Mouse (Mus musculus): ENCODE data around the gene Tmem132b.

DNA sequence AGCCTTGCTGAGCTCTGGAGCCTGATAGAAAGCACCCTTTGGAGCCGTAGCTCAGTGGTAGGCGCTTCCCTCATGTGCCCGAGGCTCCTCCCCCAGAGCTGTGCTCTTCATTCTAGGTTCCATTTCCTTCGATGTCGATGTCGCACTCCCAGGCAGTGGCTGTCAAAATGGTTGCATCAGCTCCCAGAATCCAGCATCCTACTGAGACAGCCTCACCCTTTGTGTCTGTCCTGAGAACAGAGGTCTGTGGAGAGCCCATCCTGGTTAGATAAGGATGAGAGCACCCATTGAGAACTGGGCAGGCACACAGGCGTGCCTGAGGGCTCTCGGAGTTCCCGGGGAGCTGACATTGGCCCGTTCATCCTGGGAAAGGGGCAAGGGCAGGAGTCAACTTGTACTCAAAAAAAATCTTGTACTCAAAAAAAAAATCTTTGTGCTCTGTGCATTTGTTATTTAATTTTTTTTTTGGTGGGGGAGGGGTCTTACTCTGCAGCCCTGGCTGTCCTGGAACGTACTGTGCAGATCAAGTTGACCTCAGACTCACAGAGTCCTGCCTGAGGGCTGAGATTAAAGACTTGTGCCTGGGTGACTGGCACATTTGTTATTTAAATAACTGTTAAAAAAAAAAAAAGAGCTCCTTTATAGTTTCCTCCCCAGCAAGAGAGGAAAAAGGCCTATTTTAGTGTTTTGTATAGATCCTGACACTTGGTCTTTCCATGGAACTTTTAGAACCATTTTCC is 18.3 kb downstream of the Tmem132b start:
- TF ChIP-seq CTCF (IDR thresholded peaks at IDR 0.05; ENCODE audit: low read depth, low read length) (no peak), POLR2A (IDR thresholded peaks at IDR 0.05; ENCODE audit: borderline replicate concordance, low read depth, low read length) (no peak)

All from bone marrow macrophage, adult 2 months (primary cell).